Mouse (Mus musculus) ES-Bruce4 (cell line): ENCODE measurements around the gene Sh3bp5. TPM values are rescaled to one million over a fixed set of nuclear protein-coding genes. Genes with fewer than 3 reads are reported as not detected.

Experiments used
- H3K27ac ChIP-seq: 2 replicates; pipeline ENCODE4 v1.5.1; 2012; ENCODE audit warnings: low read length, inconsistent platforms; ENCODE audit not compliant: insufficient read depth
- H3K27me3 ChIP-seq: 2 replicates; pipeline ENCODE4 v1.6.1; 2012; ENCODE audit warnings: mild to moderate bottlenecking, low read length, inconsistent platforms; ENCODE audit not compliant: control insufficient read depth, poor library complexity, insufficient read depth, severe bottlenecking
- H3K36me3 ChIP-seq: 2 replicates; pipeline ENCODE4 v1.6.1; 2012; ENCODE audit warnings: inconsistent platforms, mild to moderate bottlenecking, low read length, moderate library complexity; ENCODE audit not compliant: control insufficient read depth, poor library complexity, insufficient read depth, severe bottlenecking
- H3K4me1 ChIP-seq: one replicate; pipeline ENCODE4 v1.8.1; 2011; ENCODE audit warnings: low read length; ENCODE audit not compliant: control insufficient read depth, insufficient read depth
- H3K4me3 ChIP-seq: 2 replicates; pipeline ENCODE4 v1.5.1; 2011; ENCODE audit warnings: low read depth, mild to moderate bottlenecking, low read length
- H3K9ac ChIP-seq: 2 replicates; pipeline ENCODE4 v1.6.1; 2012; ENCODE audit warnings: low read depth, mild to moderate bottlenecking, inconsistent platforms; ENCODE audit not compliant: poor library complexity, severe bottlenecking
- H3K9me3 ChIP-seq: replicated peaks from 2 replicates; pipeline ENCODE4 v1.6.1; 2012; ENCODE audit warnings: mild to moderate bottlenecking, low read length, inconsistent platforms; ENCODE audit not compliant: control insufficient read depth, poor library complexity, insufficient read depth, severe bottlenecking
- CTCF ChIP-seq: IDR thresholded peaks from one replicate; pipeline ENCODE4 v1.8.1; 2011; ENCODE audit warnings: low read depth, low read length
- EP300 ChIP-seq: IDR thresholded peaks from 2 replicates; pipeline ENCODE4 v1.6.1; 2011; ENCODE audit warnings: low read depth, low read length; ENCODE audit not compliant: insufficient read depth
- POLR2A ChIP-seq: IDR thresholded peaks from one replicate; pipeline ENCODE4 v1.8.1; 2011; ENCODE audit warnings: low read length; ENCODE audit not compliant: insufficient read depth
- polyA plus RNA-seq: library from polyadenylated mRNA; stranded (reverse); fragments of >200 nt; gene quantifications from 2 replicates; pipeline ENCODE4 v1.2.4, GENCODE M21; 2011; ENCODE audit warnings: low read depth; ENCODE audit not compliant: missing spikeins, insufficient read depth, insufficient read length

The Sh3bp5 gene
- polyA plus RNA-seq, 1 experiment = 8.6 TPM

- TF ChIP-seq EP300 (no peak), POLR2A (no peak), CTCF (no peak)
- Histone ChIP-seq H3K9me3 (no peaks in the 10 kb centered on the region), H3K9ac (no peak overlapping the region), H3K27ac (no peak overlapping the region), H3K27me3 (no peaks in the 10 kb centered on the region), H3K4me1 (no peaks in the 10 kb centered on the region), H3K4me3 (no peak overlapping the region), H3K36me3 (no peaks in the 10 kb centered on the region)
Measured at GRCm38 (mm10) chr14:31399271-31399670, 36.6 kb downstream of the Sh3bp5 start.

GRCm38 (mm10) chr14:31398819-31399218 lies 37.1 kb downstream of the Sh3bp5 start:
- Histone ChIP-seq H3K9ac (no peak overlapping the region), H3K27me3 (no peaks in the 10 kb centered on the region), H3K4me1 (no peaks in the 10 kb centered on the region), H3K36me3 (no peaks in the 10 kb centered on the region), H3K4me3 (no peak overlapping the region), H3K9me3 (no peaks in the 10 kb centered on the region), H3K27ac (no peak overlapping the region)
- TF ChIP-seq POLR2A (no peak), CTCF (no peak), EP300 (no peak)

GRCm38 (mm10) chr14:31397791-31398595 lies 37.9 kb downstream of the Sh3bp5 start:
- TF ChIP-seq POLR2A (no peak), EP300 (no peak), CTCF (no peak)
- Histone ChIP-seq H3K27me3 (no peaks in the 10 kb centered on the region), H3K4me1 (peaks cover under 1% of the 10 kb centered on the region), H3K36me3 (no peaks in the 10 kb centered on the region), H3K9ac (no peak overlapping the region), H3K4me3 (no peak overlapping the region), H3K27ac (no peak overlapping the region), H3K9me3 (no peaks in the 10 kb centered on the region)

GRCm38 (mm10) chr14:31397353-31397752 lies 38.5 kb downstream of the Sh3bp5 start:
- Histone ChIP-seq H3K36me3 (no peaks in the 10 kb centered on the region), H3K27ac (no peak overlapping the region), H3K9me3 (no peaks in the 10 kb centered on the region), H3K4me3 (no peak overlapping the region), H3K4me1 (peaks cover 2% of the 10 kb centered on the region), H3K9ac (no peak overlapping the region), H3K27me3 (no peaks in the 10 kb centered on the region)
- TF ChIP-seq POLR2A = no peak

GRCm38 (mm10) chr14:31396428-31396827 lies 39.5 kb downstream of the Sh3bp5 start:
- no peak overlapping the region for H3K27ac ChIP-seq
- H3K9ac ChIP-seq = no peak overlapping the region
- H3K9me3 ChIP-seq = no peaks in the 10 kb centered on the region
- H3K4me3 ChIP-seq = no peak overlapping the region
- no peak for TF ChIP-seq CTCF
- TF ChIP-seq POLR2A = no peak
- no peak for TF ChIP-seq EP300
- peaks cover 2% of the 10 kb centered on the region for H3K4me1 ChIP-seq
- H3K36me3 ChIP-seq = no peaks in the 10 kb centered on the region
- H3K27me3 ChIP-seq = no peaks in the 10 kb centered on the region

- no peak for TF ChIP-seq EP300
- no peak for TF ChIP-seq POLR2A
- no peak for TF ChIP-seq CTCF
- peaks cover 2% of the 10 kb centered on the region for H3K4me1 ChIP-seq
- H3K27ac ChIP-seq = no peak overlapping the region
- H3K4me3 ChIP-seq = no peak overlapping the region
- H3K27me3 ChIP-seq = no peaks in the 10 kb centered on the region
- no peak overlapping the region for H3K9ac ChIP-seq
- no peaks in the 10 kb centered on the region for H3K9me3 ChIP-seq
- no peaks in the 10 kb centered on the region for H3K36me3 ChIP-seq
Measured at GRCm38 (mm10) chr14:31395629-31396199, 40.2 kb downstream of the Sh3bp5 start.
